Mouse (Mus musculus) midbrain, embryonic 14.5 days (tissue): ENCODE measurements around the gene Pik3r5. TPM values are rescaled to one million over a fixed set of nuclear protein-coding genes. Genes with fewer than 3 reads are reported as not detected.

Experiments used
- ATAC-seq: fragments of 200-750 bp; cut with Nextera tagmentation; 2 replicates; pipeline ENCODE4 v1.8.0; 2017; ENCODE audit warnings: moderate number of reproducible peaks, moderate library complexity; ENCODE audit not compliant: low FRiP score, low TSS enrichment
- DNase-seq: peaks from one replicate; pipeline ENCODE4 v3.0.0-alpha.2; 2015
- H3K27ac ChIP-seq: fragments of 300-500 bp; sonication (generic); replicated peaks from 2 replicates; pipeline ENCODE4 v1.5.1; 2014; ENCODE audit warnings: mild to moderate bottlenecking, low read depth, low read length, moderate library complexity
- H3K27me3 ChIP-seq: fragments of 300-500 bp; sonication (generic); 2 replicates; pipeline ENCODE4 v1.6.1; 2014; ENCODE audit warnings: low read length, control low read depth, mixed read lengths; ENCODE audit not compliant: control insufficient read depth, insufficient read depth
- H3K36me3 ChIP-seq: fragments of 300-500 bp; sonication (generic); 2 replicates; pipeline ENCODE4 v1.6.1; 2014; ENCODE audit warnings: low read length, control low read depth; ENCODE audit not compliant: control insufficient read depth, insufficient read depth
- H3K4me1 ChIP-seq: fragments of 300-500 bp; sonication (generic); 2 replicates; pipeline ENCODE4 v1.6.1; 2014; ENCODE audit warnings: mild to moderate bottlenecking, antibody characterized with exemption, low read length, control low read depth; ENCODE audit not compliant: control insufficient read depth, insufficient read depth
- H3K4me2 ChIP-seq: fragments of 300-500 bp; sonication (generic); 2 replicates; pipeline ENCODE4 v1.6.1; 2014; ENCODE audit warnings: mild to moderate bottlenecking, low read length, moderate library complexity
- H3K4me3 ChIP-seq: fragments of 300-500 bp; sonication (generic); replicated peaks from 2 replicates; pipeline ENCODE4 v1.5.1; 2014; ENCODE audit warnings: low read depth, low read length
- H3K9ac ChIP-seq: fragments of 300-500 bp; sonication (generic); replicated peaks from 2 replicates; pipeline ENCODE4 v1.6.1; 2014; ENCODE audit warnings: mild to moderate bottlenecking, low read length, moderate library complexity
- H3K9me3 ChIP-seq: fragments of 300-500 bp; sonication (generic); 2 replicates; pipeline ENCODE4 v1.6.1; 2016; ENCODE audit warnings: low read length, control low read depth, mixed read lengths; ENCODE audit not compliant: control insufficient read depth
- WGBS: fragments of 180-500 bp; shearing (Covaris S2); extraction: QIAGEN DNeasy Blood & Tissue Kit; methylation state at CpG from one replicate; pipeline ENCODE4 v1.1.7; 2014; 5-methylcytosine and 5-hydroxymethylcytosine counted together
- polyA plus RNA-seq: library from polyadenylated mRNA; unstranded; fragments of >200 nt; fragmentation: Nextera tagmentation; extraction: Ambion mirVana; gene quantifications from 2 replicates; pipeline ENCODE4 v1.2.1, GENCODE M21; 2014

Gene Pik3r5
- polyA plus RNA-seq, 1 experiment from 2014 or later = 0.54 TPM

GRCm38 (mm10) chr11:68448356-68448755 is 16.4 kb downstream of the Pik3r5 start:
- Histone ChIP-seq H3K9ac (no peak overlapping the region), H3K4me3 (no peak overlapping the region), H3K36me3 (no peaks in the 10 kb centered on the region), H3K27ac (no peak overlapping the region), H3K9me3 (no peaks in the 10 kb centered on the region), H3K27me3 (no peaks in the 10 kb centered on the region), H3K4me2 (no peak overlapping the region), H3K4me1 (peaks cover 7% of the 10 kb centered on the region; the same call in 1 of the 2 replicates)
- no peak for ATAC-seq
- WGBS = 86% methylated on average over 7 of the region's 7 CpGs
- DNase-seq = no peak

GRCm38 (mm10) chr11:68451282-68451735 is 19.4 kb downstream of the Pik3r5 start:
- no peak overlapping the region for H3K27ac ChIP-seq
- no peak for DNase-seq

GRCm38 (mm10) chr11:68451747-68452405 is 20.0 kb downstream of the Pik3r5 start:
- Histone ChIP-seq H3K27ac (no peak overlapping the region), H3K4me1 (peaks cover 7% of the 10 kb centered on the region; the same call in 1 of the 2 replicates), H3K36me3 (no peaks in the 10 kb centered on the region), H3K4me3 (no peak overlapping the region), H3K4me2 (no peak overlapping the region), H3K9ac (no peak overlapping the region), H3K9me3 (no peaks in the 10 kb centered on the region), H3K27me3 (no peaks in the 10 kb centered on the region)
- 84% methylated on average over 5 of the region's 5 CpGs for WGBS
- ATAC-seq (no peak), DNase-seq (no peak)

More at GRCm38 (mm10) chr11:68451282-68451735, 19.4 kb downstream of the Pik3r5 start:
- ATAC-seq = no peak
- Histone ChIP-seq H3K36me3 (no peaks in the 10 kb centered on the region), H3K9ac (no peak overlapping the region), H3K27me3 (no peaks in the 10 kb centered on the region), H3K4me2 (no peak overlapping the region), H3K4me3 (no peak overlapping the region), H3K9me3 (no peaks in the 10 kb centered on the region), H3K4me1 (peaks cover 7% of the 10 kb centered on the region; the same call in 1 of the 2 replicates)
- WGBS = 64% methylated on average over 10 of the region's 10 CpGs

- H3K9me3 ChIP-seq = no peaks in the 10 kb centered on the region
- no peak overlapping the region for H3K27ac ChIP-seq
- H3K4me1 ChIP-seq = peaks cover 7% of the 10 kb centered on the region; the same call in 1 of the 2 replicates
- DNase-seq = no peak
- H3K4me3 ChIP-seq = no peak overlapping the region
- no peaks in the 10 kb centered on the region for H3K27me3 ChIP-seq
- no peak overlapping the region for H3K4me2 ChIP-seq
- no peaks in the 10 kb centered on the region for H3K36me3 ChIP-seq
- ATAC-seq = no peak
- 94% methylated on average over 8 of the region's 8 CpGs for WGBS
- no peak overlapping the region for H3K9ac ChIP-seq
Observed at GRCm38 (mm10) chr11:68452740-68453139, 20.8 kb downstream of the Pik3r5 start.

GRCm38 (mm10) chr11:68453301-68453700 is 21.4 kb downstream of the Pik3r5 start:
- H3K27ac ChIP-seq = no peak overlapping the region

GRCm38 (mm10) chr11:68458086-68458485 is 26.2 kb downstream of the Pik3r5 start:
- H3K27ac ChIP-seq = no peak overlapping the region
- H3K4me1 ChIP-seq = no peaks in the 10 kb centered on the region
- no peak for DNase-seq
- H3K4me2 ChIP-seq = no peak overlapping the region
- ATAC-seq = no peak
- H3K27me3 ChIP-seq = no peaks in the 10 kb centered on the region
- no peaks in the 10 kb centered on the region for H3K9me3 ChIP-seq
- no peak overlapping the region for H3K9ac ChIP-seq
- 77% methylated on average over 8 of the region's 8 CpGs for WGBS
- no peak overlapping the region for H3K4me3 ChIP-seq
- no peaks in the 10 kb centered on the region for H3K36me3 ChIP-seq

More at GRCm38 (mm10) chr11:68453301-68453700, 21.4 kb downstream of the Pik3r5 start:
- no peaks in the 10 kb centered on the region for H3K27me3 ChIP-seq
- 74% methylated on average over 6 of the region's 6 CpGs for WGBS
- H3K4me2 ChIP-seq = no peak overlapping the region
- no peak overlapping the region for H3K4me3 ChIP-seq
- peaks cover 7% of the 10 kb centered on the region; the same call in 1 of the 2 replicates for H3K4me1 ChIP-seq
- H3K9me3 ChIP-seq = no peaks in the 10 kb centered on the region
- no peak for DNase-seq
- H3K36me3 ChIP-seq = no peaks in the 10 kb centered on the region
- no peak for ATAC-seq
- no peak overlapping the region for H3K9ac ChIP-seq

- no peak overlapping the region for H3K9ac ChIP-seq
- 86% methylated on average over 5 of the region's 5 CpGs for WGBS
- H3K27ac ChIP-seq = no peak overlapping the region
- H3K36me3 ChIP-seq = no peaks in the 10 kb centered on the region
- ATAC-seq = no peak
- DNase-seq = no peak
- H3K4me3 ChIP-seq = no peak overlapping the region
- no peaks in the 10 kb centered on the region for H3K27me3 ChIP-seq
- H3K4me2 ChIP-seq = no peak overlapping the region
- no peaks in the 10 kb centered on the region for H3K9me3 ChIP-seq
- H3K4me1 ChIP-seq = no peaks in the 10 kb centered on the region
Observed at GRCm38 (mm10) chr11:68459021-68459420, 27.1 kb downstream of the Pik3r5 start.

- no peak for ATAC-seq
- H3K27ac ChIP-seq = no peak overlapping the region
- no peaks in the 10 kb centered on the region for H3K4me1 ChIP-seq
- 94% methylated on average over 5 of the region's 5 CpGs for WGBS
- H3K4me2 ChIP-seq = no peak overlapping the region
- no peaks in the 10 kb centered on the region for H3K27me3 ChIP-seq
- no peaks in the 10 kb centered on the region for H3K9me3 ChIP-seq
- DNase-seq = no peak
- no peak overlapping the region for H3K9ac ChIP-seq
- no peak overlapping the region for H3K4me3 ChIP-seq
- H3K36me3 ChIP-seq = no peaks in the 10 kb centered on the region
Observed at GRCm38 (mm10) chr11:68459486-68459885, 27.6 kb downstream of the Pik3r5 start.

- Histone ChIP-seq H3K9ac (no peak overlapping the region), H3K4me2 (no peak overlapping the region), H3K4me3 (no peak overlapping the region), H3K27me3 (no peaks in the 10 kb centered on the region), H3K36me3 (no peaks in the 10 kb centered on the region), H3K9me3 (no peaks in the 10 kb centered on the region), H3K27ac (no peak overlapping the region), H3K4me1 (no peaks in the 10 kb centered on the region)
- ATAC-seq (no peak), DNase-seq (no peak)
- WGBS = 85% methylated on average over 3 of the region's 3 CpGs
Observed at GRCm38 (mm10) chr11:68462716-68463115, 30.8 kb downstream of the Pik3r5 start.
